Mouse (Mus musculus): ENCODE data around the gene Fam124b.

Fam124b gene

GRCm38 (mm10) chr1:80218268-80218667, at the start of gene Fam124b:
Gene Fam124b, minus strand, starts transcription at chr1:80218473.
- DNase-seq (ENCODE audit: inconsistent ontology term), result no peak

DNA sequence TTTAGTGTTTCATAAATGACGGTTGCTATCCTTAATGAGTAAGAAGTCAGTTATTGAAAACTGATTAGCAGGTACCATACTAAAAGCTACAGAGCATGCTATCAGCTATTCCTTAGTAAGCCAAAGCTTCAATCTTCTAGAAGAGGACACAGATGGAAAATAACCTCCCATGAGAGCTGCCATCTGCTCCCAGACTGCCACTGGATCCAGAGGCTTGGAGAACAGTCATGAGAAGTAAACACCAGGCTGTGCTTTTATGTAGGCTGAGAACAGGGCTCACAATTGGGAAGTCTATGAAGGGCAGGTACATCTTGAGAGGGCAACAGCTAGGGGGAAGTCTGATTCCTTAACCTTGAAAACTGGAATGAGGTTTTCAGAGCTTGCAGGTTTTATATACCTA, 42.2 kb upstream of the Fam124b start:
- no peak for DNase-seq (ENCODE audit: inconsistent ontology term)

- no peak for DNase-seq (ENCODE audit: inconsistent ontology term)
Observed at GRCm38 (mm10) chr1:80258632-80259031, 40.4 kb upstream of the Fam124b start.

- DNase-seq (ENCODE audit: inconsistent ontology term), result no peak
Observed at GRCm38 (mm10) chr1:80253309-80253708, 35.0 kb upstream of the Fam124b start.

- no peak for DNase-seq (ENCODE audit: inconsistent ontology term)
Observed at GRCm38 (mm10) chr1:80250247-80250646, 32.0 kb upstream of the Fam124b start.

- no peak for DNase-seq (ENCODE audit: inconsistent ontology term)
Observed at GRCm38 (mm10) chr1:80247131-80247530, 28.9 kb upstream of the Fam124b start.

DNA sequence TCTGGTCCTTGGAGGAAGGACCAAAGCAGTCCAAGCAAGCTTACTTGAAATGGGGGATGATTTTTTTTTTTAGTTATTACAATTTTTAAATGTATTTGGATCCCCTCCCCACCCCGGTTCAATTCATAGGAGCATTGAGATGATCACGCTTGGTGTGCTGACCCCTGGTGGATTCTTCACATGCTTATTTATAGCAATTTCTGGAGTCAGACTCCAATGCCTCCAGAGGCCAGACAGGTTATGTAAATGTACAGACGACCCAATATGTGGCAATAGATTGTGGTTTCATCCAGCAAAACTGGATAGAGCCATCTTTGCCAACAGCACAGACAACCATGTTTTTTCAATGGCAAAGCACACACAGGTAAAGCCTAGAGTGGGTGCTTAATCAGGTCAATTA, 25.9 kb upstream of the Fam124b start:
- no peak for DNase-seq (ENCODE audit: inconsistent ontology term)

- no peak for DNase-seq (ENCODE audit: inconsistent ontology term)
Observed at GRCm38 (mm10) chr1:80241579-80241978, 23.3 kb upstream of the Fam124b start.

- DNase-seq (ENCODE audit: inconsistent ontology term), result peak; percentile 63
Observed at GRCm38 (mm10) chr1:80240017-80240660, 21.9 kb upstream of the Fam124b start.

- DNase-seq (ENCODE audit: inconsistent ontology term), result peak; percentile 24
Observed at GRCm38 (mm10) chr1:80239481-80239880, 21.2 kb upstream of the Fam124b start.

- peak; percentile 61 for DNase-seq (ENCODE audit: inconsistent ontology term)
Observed at GRCm38 (mm10) chr1:80236951-80237702, 18.9 kb upstream of the Fam124b start.

GRCm38 (mm10) chr1:80236126-80236525, 17.9 kb upstream of the Fam124b start:
- peak; percentile 40 for DNase-seq (ENCODE audit: inconsistent ontology term)

- DNase-seq (ENCODE audit: inconsistent ontology term), result no peak
Observed at GRCm38 (mm10) chr1:80230612-80231011, 12.3 kb upstream of the Fam124b start.

DNA sequence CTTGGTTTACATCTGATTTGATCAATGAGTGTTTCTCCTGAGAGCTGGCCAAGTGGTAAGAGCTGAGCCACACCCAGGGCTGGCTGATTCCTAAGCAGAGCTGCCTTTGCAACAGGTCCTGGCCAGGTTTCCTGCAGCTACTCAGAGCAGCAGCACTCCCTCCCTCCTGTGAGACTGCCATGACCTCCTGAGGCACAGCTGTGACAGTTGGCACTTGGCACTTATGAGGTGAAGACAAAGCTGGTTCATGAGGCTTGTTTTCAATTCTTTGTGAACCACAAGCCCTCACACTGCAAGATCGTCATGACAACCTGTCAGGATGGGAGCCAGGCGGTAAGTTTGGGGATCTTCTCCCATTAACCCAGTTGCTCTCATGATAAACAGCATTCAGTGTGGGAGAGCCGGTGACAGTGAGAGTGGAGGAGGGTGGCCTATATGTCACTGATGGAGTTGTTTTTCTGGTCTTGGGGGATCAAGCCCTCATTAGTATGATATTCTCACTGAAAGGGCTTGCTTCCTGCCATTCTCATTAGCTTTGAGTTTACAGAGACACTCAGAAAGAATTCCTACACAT, 6.7 kb upstream of the Fam124b start:
- DNase-seq (ENCODE audit: inconsistent ontology term), result peak; percentile 76

GRCm38 (mm10) chr1:80221151-80221550, 2.9 kb upstream of the Fam124b start:
- peak; percentile 50 for DNase-seq (ENCODE audit: inconsistent ontology term)

DNA sequence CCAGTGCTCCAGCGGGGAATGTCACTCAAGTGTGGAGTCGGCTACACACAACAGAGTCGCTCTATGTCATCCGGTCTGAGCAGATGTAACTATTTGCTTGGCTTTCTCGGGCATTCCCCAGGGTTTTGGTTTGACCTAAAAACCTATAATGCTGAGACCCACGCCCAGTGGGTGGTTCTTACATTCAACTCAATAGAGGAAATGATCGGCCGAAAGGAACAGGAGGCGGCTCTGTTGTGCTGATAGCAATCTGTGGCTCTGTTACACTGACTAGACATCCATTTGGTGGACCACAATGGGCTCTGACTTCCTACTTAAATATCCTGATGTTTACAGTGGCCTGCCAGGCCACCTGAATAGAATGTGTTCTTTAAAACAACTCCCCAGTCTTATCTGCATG, 4.4 kb downstream of the Fam124b start:
- DNase-seq (ENCODE audit: inconsistent ontology term), result no peak

- no peak for DNase-seq (ENCODE audit: inconsistent ontology term)
Observed at GRCm38 (mm10) chr1:80213146-80213545, 5.1 kb downstream of the Fam124b start.

DNA sequence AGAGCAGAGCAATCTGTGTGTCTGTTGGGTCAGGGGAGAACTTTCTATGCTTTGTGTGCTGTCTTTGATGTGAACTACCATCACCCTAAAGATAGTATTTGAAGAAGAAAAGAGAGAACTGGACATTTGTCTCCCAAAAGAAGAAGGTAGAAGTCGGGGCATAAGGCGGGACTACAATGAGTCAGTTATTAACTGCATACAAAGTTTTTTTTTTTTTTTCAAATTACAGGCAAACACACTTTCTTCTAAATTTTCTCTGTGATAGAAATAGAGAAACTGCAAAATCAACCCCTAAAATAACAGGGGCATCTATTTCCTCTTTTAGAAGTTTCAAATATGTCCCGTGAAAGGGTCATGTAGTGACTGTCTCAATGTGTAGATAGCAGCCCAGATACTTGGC, 16.0 kb downstream of the Fam124b start:
- DNase-seq (ENCODE audit: inconsistent ontology term), result no peak

GRCm38 (mm10) chr1:80192837-80193236, 25.4 kb downstream of the Fam124b start:
- no peak for DNase-seq (ENCODE audit: inconsistent ontology term)

- no peak for DNase-seq (ENCODE audit: inconsistent ontology term)
Observed at GRCm38 (mm10) chr1:80181414-80181805, 36.9 kb downstream of the Fam124b start.

- DNase-seq (ENCODE audit: inconsistent ontology term), result peak; percentile 36
Observed at GRCm38 (mm10) chr1:80180767-80181413, 37.4 kb downstream of the Fam124b start.

- no peak for DNase-seq (ENCODE audit: inconsistent ontology term)
Observed at GRCm38 (mm10) chr1:80180128-80180527, 38.1 kb downstream of the Fam124b start.

Measured in Muller cell, postnatal 12 days (primary cell).